Mouse (Mus musculus) granulocyte monocyte progenitor cell, adult 5-6 weeks (primary cell): Measurements from ENCODE around the gene Prdx2. TPM values are rescaled to one million over a fixed set of nuclear protein-coding genes. Genes with fewer than 3 reads are reported as not detected.
A peak's percentile ranks its signal among the peaks of the same experiment; 100 is the strongest.

Experiments used
- ATAC-seq: replicated peaks from 2 replicates; pipeline ENCODE4 v1.8.0; 2016; ENCODE audit warnings: mild to moderate bottlenecking, moderate TSS enrichment, inconsistent platforms; ENCODE audit not compliant: poor library complexity, severe bottlenecking
- total RNA-seq, 2 experiments: library from RNA; stranded (forward) in 1 of 2; stranded (reverse) in 1 of 2; fragments of 200-712, 200-1000 nt in 1 of 2; fragments of >200 nt in 1 of 2; fragmentation: Nextera tagmentation in 1 of 2; gene quantifications; 2 replicates each; pipeline ENCODE4 v1.2.3; 2014 to 2017

The Prdx2 gene
- total RNA-seq (2014; fragmentation: Nextera tagmentation), result 210 and 303 TPM in 2 replicates
- 360 and 421 TPM in 2 replicates for total RNA-seq (2017)

GRCm38 (mm10) chr8:84969241-84970134 lies at the start of gene Prdx2, which contains the start of the genes Gm49661 and Rnaseh2a:
Prdx2 (plus strand) TSS chr8:84969587.
Gm49661 (minus strand) TSS chr8:84969433.
Rnaseh2a (minus strand) TSS chr8:84969767.
- peak; percentile 59 for ATAC-seq

- ATAC-seq, result no peak
These were observed 47.8 kb upstream of the Prdx2 start for GRCm38 (mm10) chr8:84921596-84921995.

- ATAC-seq, result peak; percentile 53
These were observed 43.8 kb upstream of the Prdx2 start for GRCm38 (mm10) chr8:84925557-84925956.

- ATAC-seq, result no peak
These were observed 41.9 kb upstream of the Prdx2 start for GRCm38 (mm10) chr8:84927513-84927912.

GRCm38 (mm10) chr8:84928456-84929306 lies 40.7 kb upstream of the Prdx2 start:
- peak; percentile 87 for ATAC-seq

- ATAC-seq, result no peak
These were observed 38.8 kb upstream of the Prdx2 start for GRCm38 (mm10) chr8:84930582-84930981.

GRCm38 (mm10) chr8:84933767-84934559 lies 35.4 kb upstream of the Prdx2 start:
- ATAC-seq, result no peak

- no peak for ATAC-seq
These were observed 34.5 kb upstream of the Prdx2 start for GRCm38 (mm10) chr8:84934860-84935259.

GRCm38 (mm10) chr8:84935489-84935888 lies 33.9 kb upstream of the Prdx2 start:
- ATAC-seq, result peak; percentile 33

GRCm38 (mm10) chr8:84936041-84936961 lies 33.1 kb upstream of the Prdx2 start:
- no peak for ATAC-seq

GRCm38 (mm10) chr8:84936962-84937546 lies 32.3 kb upstream of the Prdx2 start, which contains the start of gene Mast1:
Mast1 (minus strand) TSS chr8:84937359.
- peak; percentile 89 for ATAC-seq

GRCm38 (mm10) chr8:84937620-84938485 lies 31.5 kb upstream of the Prdx2 start:
- no peak for ATAC-seq

- no peak for ATAC-seq
These were observed 25.7 kb upstream of the Prdx2 start for GRCm38 (mm10) chr8:84943699-84944098.

GRCm38 (mm10) chr8:84944478-84945160 lies 24.8 kb upstream of the Prdx2 start:
- peak; percentile 58 for ATAC-seq

- no peak for ATAC-seq
These were observed 24.2 kb upstream of the Prdx2 start for GRCm38 (mm10) chr8:84945235-84945632.

- peak; percentile 51 for ATAC-seq
These were observed 23.5 kb upstream of the Prdx2 start for GRCm38 (mm10) chr8:84945633-84946527.
